Mouse (Mus musculus) embryonic fibroblast, embryonic 13.5 days (primary cell): ENCODE data around the gene Hivep3. TPM values are rescaled to one million over a fixed set of nuclear protein-coding genes. Genes with fewer than 3 reads are reported as not detected.

ENCODE experiments used
- H3K27ac ChIP-seq: 2 replicates; pipeline ENCODE4 v1.5.1; 2012; ENCODE audit warnings: low read length, control low read depth, inconsistent platforms; ENCODE audit not compliant: insufficient read depth
- H3K4me1 ChIP-seq: 2 replicates; pipeline ENCODE4 v1.6.1; 2011; ENCODE audit warnings: low read length; ENCODE audit not compliant: control insufficient read depth, insufficient read depth
- H3K4me3 ChIP-seq: 2 replicates; pipeline ENCODE4 v1.5.1; 2011; ENCODE audit warnings: mild to moderate bottlenecking, control low read depth, low read length; ENCODE audit not compliant: insufficient read depth
- CTCF ChIP-seq: IDR thresholded peaks from 2 replicates; pipeline ENCODE4 v1.5.1; 2011; ENCODE audit warnings: mild to moderate bottlenecking, control low read depth, low read length, moderate library complexity, borderline replicate concordance; ENCODE audit not compliant: insufficient read depth
- POLR2A ChIP-seq: IDR thresholded peaks from 2 replicates; pipeline ENCODE4 v1.6.1; 2011; ENCODE audit warnings: low read depth, mild to moderate bottlenecking, control low read depth, low read length, moderate library complexity
- polyA plus RNA-seq: library from polyadenylated mRNA; stranded (reverse); fragments of >200 nt; gene quantifications from 2 replicates; pipeline ENCODE4 v1.2.4, GENCODE M21; 2011; ENCODE audit warnings: low read depth; ENCODE audit not compliant: missing spikeins, insufficient read length

Gene Hivep3
- polyA plus RNA-seq, 1 experiment: 3.8 TPM

- H3K4me1 ChIP-seq: no peaks in the 10 kb centered on the region
- H3K27ac ChIP-seq: no peak overlapping the region
- TF ChIP-seq CTCF: no peak
- no peak for TF ChIP-seq POLR2A
- no peak overlapping the region for H3K4me3 ChIP-seq
These were observed 102.6 kb downstream of the Hivep3 start for GRCm38 (mm10) chr4:119836181-119836580.

- TF ChIP-seq POLR2A: no peak
- Histone ChIP-seq H3K4me3 (no peak overlapping the region), H3K27ac (no peak overlapping the region), H3K4me1 (no peaks in the 10 kb centered on the region)
These were observed 104.0 kb downstream of the Hivep3 start for GRCm38 (mm10) chr4:119837505-119838065.

- H3K4me3 ChIP-seq: no peak overlapping the region
- no peak overlapping the region for H3K27ac ChIP-seq
- TF ChIP-seq POLR2A (no peak), CTCF (no peak)
- H3K4me1 ChIP-seq: no peaks in the 10 kb centered on the region
These were observed 104.7 kb downstream of the Hivep3 start for GRCm38 (mm10) chr4:119838308-119838707.

GRCm38 (mm10) chr4:119843294-119843693 is 109.7 kb downstream of the Hivep3 start:
- no peak overlapping the region for H3K4me3 ChIP-seq
- H3K27ac ChIP-seq: no peak overlapping the region
- TF ChIP-seq POLR2A: no peak
- no peak for TF ChIP-seq CTCF
- H3K4me1 ChIP-seq: no peaks in the 10 kb centered on the region

- TF ChIP-seq POLR2A (no peak), CTCF (no peak)
- no peak overlapping the region for H3K27ac ChIP-seq
- H3K4me1 ChIP-seq: no peaks in the 10 kb centered on the region
- no peak overlapping the region for H3K4me3 ChIP-seq
These were observed 110.7 kb downstream of the Hivep3 start for GRCm38 (mm10) chr4:119844267-119844666.

GRCm38 (mm10) chr4:119845596-119846161 is 112.1 kb downstream of the Hivep3 start:
- Histone ChIP-seq H3K4me3 (no peak overlapping the region), H3K4me1 (no peaks in the 10 kb centered on the region), H3K27ac (no peak overlapping the region)
- no peak for TF ChIP-seq CTCF
- TF ChIP-seq POLR2A: no peak

- Histone ChIP-seq H3K27ac (no peak overlapping the region), H3K4me1 (no peaks in the 10 kb centered on the region), H3K4me3 (no peak overlapping the region)
- TF ChIP-seq POLR2A: no peak
- TF ChIP-seq CTCF: no peak
These were observed 118.9 kb downstream of the Hivep3 start for GRCm38 (mm10) chr4:119852483-119852882.

GRCm38 (mm10) chr4:119854307-119855144 is 120.9 kb downstream of the Hivep3 start:
- TF ChIP-seq POLR2A (no peak), CTCF (no peak)

GRCm38 (mm10) chr4:119859454-119859853 is 125.9 kb downstream of the Hivep3 start:
- TF ChIP-seq POLR2A (no peak), CTCF (no peak)
- H3K4me1 ChIP-seq: no peaks in the 10 kb centered on the region
- no peak overlapping the region for H3K27ac ChIP-seq
- H3K4me3 ChIP-seq: no peak overlapping the region

More at GRCm38 (mm10) chr4:119854307-119855144, 120.9 kb downstream of the Hivep3 start:
- Histone ChIP-seq H3K27ac (no peak overlapping the region), H3K4me3 (no peak overlapping the region), H3K4me1 (no peaks in the 10 kb centered on the region)

- no peak overlapping the region for H3K4me3 ChIP-seq
- no peaks in the 10 kb centered on the region for H3K4me1 ChIP-seq
- TF ChIP-seq CTCF (no peak), POLR2A (no peak)
- no peak overlapping the region for H3K27ac ChIP-seq
These were observed 127.4 kb downstream of the Hivep3 start for GRCm38 (mm10) chr4:119861001-119861400.
